Mouse (Mus musculus): Measurements from ENCODE around the gene Clec10a.

- no peak for TF ChIP-seq CTCF (IDR thresholded peaks at IDR 0.05; ENCODE audit: extremely low read depth, insufficient read depth, low read length)
- no peak for TF ChIP-seq POLR2A (IDR thresholded peaks at IDR 0.05; ENCODE audit: extremely low read depth, insufficient read depth, low read length)
Measured at GRCm38 (mm10) chr11:70168136-70168535, 12.1 kb downstream of the Clec10a start.

Measured in cortical plate, adult 2 months (tissue).